Mouse (Mus musculus) MN1 (cell line): ENCODE results near the gene Olfr846.

Source experiments
- DNase-seq: peaks from one replicate; pipeline ENCODE4 v3.0.0-alpha.2; 2016; ENCODE audit warnings: low spot score

Olfr846 gene

DNA sequence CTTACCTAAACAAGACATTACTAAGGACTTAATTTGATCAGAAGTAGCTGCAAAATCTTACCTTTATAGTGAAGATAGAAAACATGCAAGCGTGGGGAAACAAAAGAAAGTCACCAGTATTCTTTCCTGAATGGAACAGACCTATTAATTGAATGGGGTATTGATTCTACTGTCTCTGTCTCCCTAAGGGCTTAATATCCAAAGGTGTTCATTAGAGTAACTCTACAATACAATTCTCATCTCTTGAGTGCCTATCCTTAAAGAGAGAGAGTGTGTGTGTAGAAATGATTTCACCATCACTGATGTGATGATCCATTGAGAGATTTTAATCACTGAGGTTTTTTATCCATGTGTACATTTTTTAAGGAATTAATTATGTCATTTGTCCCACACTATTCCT lies at the start of gene Olfr846:
TSS of gene Olfr846 (minus strand) at position 101 of the 400 bp plus-strand sequence.
- no peak for DNase-seq

- no peak for DNase-seq
Observed at GRCm38 (mm10) chr9:19378569-19378968, 14.8 kb upstream of the Olfr846 start, which contains the start of gene Olfr847. Gene Olfr847, minus strand, starts transcription at chr9:19378669.

DNA sequence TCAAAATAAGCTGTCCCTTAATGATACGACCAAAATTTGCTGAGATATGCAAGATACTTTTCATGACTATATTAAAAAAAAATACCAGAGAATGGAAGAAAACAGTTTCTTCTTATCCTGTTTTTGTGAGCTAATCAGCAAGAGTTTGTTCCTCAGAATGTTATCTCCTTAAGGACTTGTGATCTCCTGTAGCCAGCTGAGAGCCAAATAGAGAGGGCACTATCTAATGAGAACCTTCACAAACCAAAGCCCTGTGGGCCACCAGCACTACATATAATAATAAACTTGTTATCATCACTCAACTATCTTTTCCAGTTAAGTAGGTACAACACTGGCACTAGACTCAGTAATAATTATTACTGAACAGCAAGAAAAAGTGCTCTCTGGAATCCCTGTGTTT lies 27.6 kb downstream of the Olfr846 start, which contains the start of gene Olfr845:
TSS of gene Olfr845 (plus strand) at position 301 of the 400 bp plus-strand sequence.
- DNase-seq, result no peak

DNA sequence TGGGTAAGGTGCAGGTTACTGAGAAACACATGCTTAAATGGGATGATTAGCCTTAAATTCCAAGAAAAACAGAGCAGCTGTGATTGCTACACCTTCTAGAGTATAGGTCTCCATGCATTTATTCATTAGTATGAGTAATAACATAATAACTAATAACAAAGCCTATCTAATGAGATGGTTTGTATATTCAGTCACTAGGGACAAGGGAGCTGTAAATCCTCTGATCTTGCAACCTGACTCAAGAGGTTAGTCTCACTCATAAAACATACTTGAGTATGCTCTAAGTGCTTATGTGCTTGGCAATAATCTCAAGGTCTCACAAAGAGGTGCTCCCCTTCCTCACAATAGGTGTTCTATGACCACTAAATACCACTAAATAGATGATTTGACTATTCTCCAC lies 47.8 kb downstream of the Olfr846 start, which contains the start of gene Olfr844:
TSS of gene Olfr844 (plus strand) at position 301 of the 400 bp plus-strand sequence.
- no peak for DNase-seq
